Mouse (Mus musculus): ENCODE data around the gene Snta1. TPM values are rescaled to one million over a fixed set of nuclear protein-coding genes. Genes with fewer than 3 reads are reported as not detected.

The Snta1 gene
- polyA plus RNA-seq, 1 experiment from 2014 or later: 3.4 TPM

DNA sequence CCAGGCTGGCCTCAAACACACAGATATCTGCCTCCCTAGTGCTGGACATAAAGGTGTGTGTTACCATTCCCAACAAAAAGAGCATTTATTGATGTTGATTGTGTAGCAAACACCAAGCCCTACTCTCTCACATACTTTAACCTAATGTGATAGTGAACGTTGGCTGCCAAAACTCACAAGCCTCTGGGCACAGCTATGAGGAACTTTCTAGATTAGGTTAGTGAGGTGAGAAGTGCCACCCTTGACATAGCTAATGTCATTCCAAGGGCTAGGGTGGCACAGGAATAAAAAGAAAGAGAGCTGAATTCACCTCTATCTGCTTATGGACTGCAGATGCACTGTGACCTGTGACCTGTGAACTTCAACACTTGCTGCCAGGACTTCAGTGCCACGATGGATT, 11.4 kb downstream of the Snta1 start:
- no peaks in the 10 kb centered on the region for H3K4me1 ChIP-seq (ENCODE audit: control insufficient read depth, low read depth, low read length)
- no peak overlapping the region for H3K9ac ChIP-seq (ENCODE audit: low read depth, low read length)
- no peak overlapping the region for H3K4me2 ChIP-seq (ENCODE audit: low read depth, low read length)
- WGBS (ENCODE audit: insufficient replicate concordance): 54% methylated on average over 2 of the region's 2 CpGs
- no peak for ATAC-seq (ENCODE audit: low read depth)
- H3K9me3 ChIP-seq (replicated peaks; ENCODE audit: control insufficient read depth, low read length): no peaks in the 10 kb centered on the region
- H3K4me3 ChIP-seq (ENCODE audit: low read depth, low read length): no peak overlapping the region
- no peaks in the 10 kb centered on the region for H3K27me3 ChIP-seq (ENCODE audit: control insufficient read depth, insufficient read depth, low read depth, low read length)
- no peak overlapping the region for H3K27ac ChIP-seq (ENCODE audit: low read length)
- H3K36me3 ChIP-seq (ENCODE audit: control insufficient read depth, insufficient read depth): no peaks in the 10 kb centered on the region

DNA sequence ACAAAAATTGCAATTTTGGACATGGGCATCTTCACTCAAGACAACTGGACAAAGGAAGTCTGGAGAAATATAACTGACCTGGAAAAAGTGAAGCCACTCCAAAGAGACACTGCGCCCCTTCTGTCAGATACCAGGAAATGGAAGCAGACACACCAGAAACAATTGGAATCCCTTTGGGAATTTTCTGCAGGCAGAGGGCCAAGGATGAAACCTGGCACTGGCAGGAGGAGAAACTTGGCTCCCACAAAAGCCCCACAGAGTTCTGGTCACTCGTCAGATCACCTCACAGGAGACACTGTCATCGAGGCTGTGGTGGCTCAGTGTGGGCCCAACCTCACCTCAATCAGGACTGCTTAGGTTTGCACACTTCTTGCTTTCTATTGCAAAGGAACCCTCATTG, 13.3 kb downstream of the Snta1 start:
- H3K9me3 ChIP-seq (replicated peaks; ENCODE audit: control insufficient read depth, low read length): no peaks in the 10 kb centered on the region
- ATAC-seq (ENCODE audit: low read depth): no peak
- no peak overlapping the region for H3K9ac ChIP-seq (ENCODE audit: low read depth, low read length)
- no peaks in the 10 kb centered on the region for H3K36me3 ChIP-seq (ENCODE audit: control insufficient read depth, insufficient read depth)
- H3K27ac ChIP-seq (ENCODE audit: low read length): no peak overlapping the region
- WGBS (ENCODE audit: insufficient replicate concordance): 54% methylated on average over 3 of the region's 3 CpGs
- H3K27me3 ChIP-seq (ENCODE audit: control insufficient read depth, insufficient read depth, low read depth, low read length): no peaks in the 10 kb centered on the region
- peaks cover 3% of the 10 kb centered on the region; the same call in 1 of the 2 replicates for H3K4me1 ChIP-seq (ENCODE audit: control insufficient read depth, low read depth, low read length)
- H3K4me2 ChIP-seq (ENCODE audit: low read depth, low read length): no peak overlapping the region
- no peak overlapping the region for H3K4me3 ChIP-seq (ENCODE audit: low read depth, low read length)

DNA sequence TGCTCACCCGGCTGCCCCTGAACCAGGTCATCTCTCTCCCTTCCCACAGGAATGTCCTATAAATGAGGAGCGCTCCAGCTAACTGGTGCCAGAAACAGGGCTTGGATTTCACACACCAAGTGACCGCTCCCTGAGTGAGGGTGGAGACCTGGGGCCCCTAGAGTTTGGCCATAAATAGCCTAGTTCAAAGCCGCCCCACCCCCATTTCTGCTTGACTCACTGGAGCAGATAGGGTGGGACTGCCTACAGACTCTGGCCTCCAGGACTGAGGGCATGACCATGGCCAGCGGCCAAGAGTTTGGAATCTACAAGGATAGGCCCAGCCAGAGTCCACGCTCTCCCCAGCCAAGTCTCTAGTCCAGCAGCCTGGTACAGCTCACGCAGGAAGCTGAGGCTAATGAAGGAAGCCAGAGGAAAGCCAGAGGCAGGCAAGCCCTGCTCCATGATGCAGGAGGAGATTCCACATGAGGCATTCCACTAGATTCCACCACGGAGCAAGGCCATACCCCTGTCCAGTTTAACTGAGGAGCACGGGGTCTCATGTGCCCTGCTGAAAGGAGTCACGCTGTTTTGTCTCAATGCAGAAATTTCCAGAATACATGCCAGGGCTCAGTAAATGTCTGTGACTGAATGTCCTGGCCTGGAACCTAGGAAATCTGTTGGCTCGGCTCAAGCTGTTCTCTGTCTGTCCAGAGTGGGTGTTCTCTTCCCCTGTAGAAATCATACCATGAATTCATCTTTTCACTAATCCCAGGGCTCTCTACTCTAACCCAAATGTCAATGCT, 17.5 kb downstream of the Snta1 start:
- Histone ChIP-seq H3K4me3 (ENCODE audit: low read depth, low read length) (no peak overlapping the region), H3K4me2 (ENCODE audit: low read depth, low read length) (no peak overlapping the region), H3K36me3 (ENCODE audit: control insufficient read depth, insufficient read depth) (no peaks in the 10 kb centered on the region), H3K27me3 (ENCODE audit: control insufficient read depth, insufficient read depth, low read depth, low read length) (no peaks in the 10 kb centered on the region), H3K27ac (ENCODE audit: low read length) (peak overlapping the region; percentile 61), H3K9me3 (replicated peaks; ENCODE audit: control insufficient read depth, low read length) (no peaks in the 10 kb centered on the region), H3K4me1 (ENCODE audit: control insufficient read depth, low read depth, low read length) (peaks cover 3% of the 10 kb centered on the region; the same call in 1 of the 2 replicates), H3K9ac (ENCODE audit: low read depth, low read length) (no peak overlapping the region)
- ATAC-seq (ENCODE audit: low read depth): peak; percentile 91
- WGBS (ENCODE audit: insufficient replicate concordance): 59% methylated on average over 11 of the region's 11 CpGs

DNA sequence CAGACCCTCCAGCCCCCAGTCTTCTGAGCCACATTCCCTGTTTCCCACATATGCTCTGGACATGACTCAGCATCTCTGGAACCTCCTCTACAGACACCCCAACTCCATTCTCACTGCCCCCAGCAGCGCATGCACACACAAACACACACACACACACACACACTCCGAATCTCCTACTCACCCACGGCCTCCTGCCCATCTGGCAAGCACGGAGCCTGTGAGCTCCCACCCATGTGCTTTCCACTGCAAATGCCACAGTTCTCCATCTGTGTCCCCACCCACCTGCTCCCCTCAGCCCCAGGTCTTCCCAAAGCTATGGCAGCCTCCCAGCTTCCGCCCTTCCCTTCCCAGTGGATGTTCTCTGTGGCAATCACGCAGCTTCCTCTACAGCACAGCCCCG, 28.8 kb downstream of the Snta1 start:
- 62% methylated on average over 7 of the region's 7 CpGs for WGBS (ENCODE audit: insufficient replicate concordance)
- no peak for ATAC-seq (ENCODE audit: low read depth)
- no peak overlapping the region for H3K4me2 ChIP-seq (ENCODE audit: low read depth, low read length)

DNA sequence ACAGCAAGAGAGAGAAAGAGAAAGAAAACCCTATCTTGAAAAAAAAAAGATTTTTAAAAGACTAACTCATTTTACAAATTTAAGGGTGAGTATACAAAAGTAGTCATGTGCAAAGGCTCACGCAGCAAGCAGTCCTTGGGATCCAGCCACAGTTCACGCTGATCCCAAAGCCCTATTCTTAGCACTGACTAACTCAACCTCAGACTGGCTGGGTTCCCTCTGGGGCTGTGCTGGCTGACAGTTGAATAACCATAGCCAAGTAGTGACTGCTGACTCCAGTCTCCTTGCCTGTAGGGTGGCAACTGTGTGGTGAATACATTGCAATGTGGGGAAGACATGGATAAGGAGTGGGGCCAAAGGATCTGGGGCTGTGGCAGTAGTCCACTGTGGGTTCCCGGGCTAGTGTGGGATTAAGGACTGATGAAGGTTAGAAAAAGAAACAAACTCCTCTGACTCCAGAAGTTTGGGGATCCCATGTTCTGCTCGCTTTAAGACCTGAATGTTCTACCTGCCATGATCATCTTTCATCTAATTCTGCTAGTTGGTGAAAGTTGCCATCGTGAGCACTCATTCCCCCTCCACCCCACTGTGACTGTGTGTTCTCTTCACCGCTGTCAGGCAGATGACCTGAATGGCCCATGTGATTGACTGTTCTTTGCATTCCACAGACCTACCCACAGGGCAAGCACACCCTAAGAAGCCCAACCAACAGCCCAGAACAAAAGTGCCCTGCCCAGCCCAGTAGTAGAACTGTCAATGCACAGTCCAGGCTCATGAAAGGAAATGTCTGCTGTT, 32.9 kb downstream of the Snta1 start:
- Histone ChIP-seq H3K9ac (ENCODE audit: low read depth, low read length) (no peak overlapping the region), H3K36me3 (ENCODE audit: control insufficient read depth, insufficient read depth) (no peaks in the 10 kb centered on the region), H3K4me2 (ENCODE audit: low read depth, low read length) (no peak overlapping the region), H3K27ac (ENCODE audit: low read length) (no peak overlapping the region), H3K9me3 (replicated peaks; ENCODE audit: control insufficient read depth, low read length) (no peaks in the 10 kb centered on the region), H3K27me3 (ENCODE audit: control insufficient read depth, insufficient read depth, low read depth, low read length) (no peaks in the 10 kb centered on the region), H3K4me1 (ENCODE audit: control insufficient read depth, low read depth, low read length) (peaks cover 5% of the 10 kb centered on the region), H3K4me3 (ENCODE audit: low read depth, low read length) (no peak overlapping the region)
- WGBS (ENCODE audit: insufficient replicate concordance): 77% methylated on average over 6 of the region's 6 CpGs
- no peak for ATAC-seq (ENCODE audit: low read depth)

More for the DNA sequence above, 28.8 kb downstream of the Snta1 start:
- Histone ChIP-seq H3K27ac (ENCODE audit: low read length) (no peak overlapping the region), H3K9me3 (replicated peaks; ENCODE audit: control insufficient read depth, low read length) (no peaks in the 10 kb centered on the region), H3K27me3 (ENCODE audit: control insufficient read depth, insufficient read depth, low read depth, low read length) (no peaks in the 10 kb centered on the region), H3K36me3 (ENCODE audit: control insufficient read depth, insufficient read depth) (no peaks in the 10 kb centered on the region), H3K4me3 (ENCODE audit: low read depth, low read length) (no peak overlapping the region), H3K4me1 (ENCODE audit: control insufficient read depth, low read depth, low read length) (no peaks in the 10 kb centered on the region), H3K9ac (ENCODE audit: low read depth, low read length) (no peak overlapping the region)

DNA sequence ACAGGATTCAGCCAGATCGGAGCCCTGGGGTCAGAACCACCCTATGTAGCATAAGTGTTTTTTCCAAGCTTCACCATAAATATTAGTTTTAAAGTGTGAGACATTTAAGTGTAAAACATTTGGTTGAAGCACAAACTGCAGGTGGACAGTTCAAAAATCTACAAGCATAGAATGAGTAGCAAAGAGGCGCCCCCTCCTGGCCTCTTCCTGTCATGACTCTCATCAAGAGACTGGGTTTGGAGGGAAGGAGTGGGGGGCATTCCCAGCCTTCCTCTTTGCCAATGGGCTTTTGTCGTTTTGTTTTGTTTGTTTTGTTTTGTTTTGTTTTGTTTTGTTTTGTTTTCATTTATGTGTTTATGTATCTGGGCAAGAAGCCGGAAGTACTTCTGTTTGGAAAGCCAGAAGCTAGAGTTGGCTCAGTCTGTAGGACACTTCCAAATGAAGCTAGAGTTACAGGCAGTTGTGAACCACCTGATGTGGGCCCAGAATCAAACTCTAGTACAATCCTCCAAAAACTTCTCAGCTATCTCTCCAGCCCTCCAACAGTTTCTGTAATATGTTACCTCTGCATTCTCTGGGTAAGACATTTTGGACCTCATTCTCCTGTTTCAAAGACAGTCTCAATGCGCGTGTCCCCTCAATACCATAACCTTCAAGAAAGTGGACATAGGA, 33.8 kb downstream of the Snta1 start:
- Histone ChIP-seq H3K4me3 (ENCODE audit: low read depth, low read length) (no peak overlapping the region), H3K9ac (ENCODE audit: low read depth, low read length) (no peak overlapping the region), H3K27ac (ENCODE audit: low read length) (no peak overlapping the region), H3K4me2 (ENCODE audit: low read depth, low read length) (no peak overlapping the region), H3K9me3 (replicated peaks; ENCODE audit: control insufficient read depth, low read length) (no peaks in the 10 kb centered on the region), H3K4me1 (ENCODE audit: control insufficient read depth, low read depth, low read length) (peaks cover 5% of the 10 kb centered on the region), H3K27me3 (ENCODE audit: control insufficient read depth, insufficient read depth, low read depth, low read length) (no peaks in the 10 kb centered on the region), H3K36me3 (ENCODE audit: control insufficient read depth, insufficient read depth) (no peaks in the 10 kb centered on the region)
- ATAC-seq (ENCODE audit: low read depth): no peak
- 51% methylated on average over 6 of the region's 6 CpGs for WGBS (ENCODE audit: insufficient replicate concordance)

DNA sequence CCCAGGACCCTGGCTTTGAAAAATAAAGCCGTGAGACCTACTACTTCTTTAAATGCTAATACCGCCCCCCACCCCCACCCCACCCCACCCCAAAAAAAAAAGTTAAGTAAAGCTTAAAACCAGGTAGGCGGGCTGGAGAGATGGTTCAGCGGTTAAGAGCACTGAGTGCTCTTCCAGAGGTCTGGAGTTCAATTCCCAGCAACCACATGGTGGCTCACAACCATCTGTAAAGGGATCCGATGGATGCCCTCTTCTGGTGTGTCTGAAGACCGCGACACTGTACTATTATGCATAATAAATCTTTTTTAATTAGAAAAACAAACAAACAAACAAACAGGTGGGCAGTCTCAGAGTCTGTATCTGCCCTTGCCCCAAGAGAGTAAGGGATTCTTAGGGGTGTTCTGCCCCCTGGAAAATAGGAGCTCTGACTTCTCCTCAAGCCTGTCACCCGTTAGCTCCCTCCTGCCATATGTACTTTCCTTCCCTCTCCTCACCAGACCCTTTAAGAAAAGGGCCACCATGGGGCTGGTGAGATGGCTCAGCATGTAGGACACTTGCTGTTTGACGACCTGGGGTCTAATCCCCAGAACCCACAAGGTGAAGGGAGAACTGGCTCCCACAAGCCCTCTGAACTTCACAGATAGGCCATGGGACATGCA, 34.9 kb downstream of the Snta1 start, which contains the start of gene Cdk5rap1:
TSS of gene Cdk5rap1 (minus strand) at position 169 of the 659 bp plus-strand sequence.
- peak within 1 kb of the TSS; percentile 97 for H3K9ac ChIP-seq (ENCODE audit: low read depth, low read length)
- H3K4me2 ChIP-seq (ENCODE audit: low read depth, low read length): peak within 1 kb of the TSS; percentile 76
- H3K27me3 ChIP-seq (ENCODE audit: control insufficient read depth, insufficient read depth, low read depth, low read length): no peaks in the 10 kb centered on the region
- no peaks in the 10 kb centered on the region for H3K36me3 ChIP-seq (ENCODE audit: control insufficient read depth, insufficient read depth)
- 14% methylated on average over 9 of the region's 9 CpGs for WGBS (ENCODE audit: insufficient replicate concordance)
- H3K9me3 ChIP-seq (replicated peaks; ENCODE audit: control insufficient read depth, low read length): no peaks in the 10 kb centered on the region
- H3K4me1 ChIP-seq (ENCODE audit: control insufficient read depth, low read depth, low read length): peaks cover 5% of the 10 kb centered on the region
- peak within 1 kb of the TSS; percentile 90 for H3K27ac ChIP-seq (ENCODE audit: low read length)
- peak; percentile 9; the same call in 1 of the 2 replicates for ATAC-seq (ENCODE audit: low read depth)
- peak within 1 kb of the TSS; percentile 89 for H3K4me3 ChIP-seq (ENCODE audit: low read depth, low read length)

DNA sequence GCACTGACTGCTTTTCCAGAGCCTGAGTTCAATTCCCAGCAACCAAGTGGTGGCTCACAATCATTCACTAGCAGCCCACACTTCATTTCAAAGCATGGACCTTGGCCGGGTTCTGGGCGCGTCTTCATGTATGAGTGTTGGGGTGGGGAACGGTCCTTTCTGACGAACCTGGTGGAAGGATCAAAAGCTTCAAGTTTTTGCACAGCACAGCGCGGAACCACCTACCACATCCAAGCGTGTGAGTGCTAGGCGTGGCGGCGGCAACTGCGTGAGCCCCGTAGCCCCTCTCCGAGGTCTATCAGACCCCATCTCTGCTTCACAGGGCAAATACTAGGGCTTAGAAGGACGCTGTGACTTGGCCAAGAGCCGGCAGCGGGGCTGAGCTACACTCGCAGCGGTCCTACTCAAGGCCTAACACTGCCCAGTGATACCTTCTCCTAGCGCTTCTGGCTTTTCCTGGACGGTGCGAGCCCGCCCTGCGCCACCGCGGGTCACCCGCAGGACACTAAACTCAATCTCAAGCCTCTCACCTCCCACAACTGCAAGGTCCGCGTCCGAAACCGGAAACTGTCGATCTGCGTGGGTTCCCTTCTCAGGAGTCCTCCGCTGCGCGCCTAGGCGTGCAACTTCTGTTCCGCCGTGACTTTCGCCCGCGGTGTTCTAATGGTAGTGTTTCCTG, 35.6 kb downstream of the Snta1 start:
- Histone ChIP-seq H3K27me3 (ENCODE audit: control insufficient read depth, insufficient read depth, low read depth, low read length) (no peaks in the 10 kb centered on the region), H3K4me3 (ENCODE audit: low read depth, low read length) (peak overlapping the region; percentile 89), H3K36me3 (ENCODE audit: control insufficient read depth, insufficient read depth) (no peaks in the 10 kb centered on the region), H3K9me3 (replicated peaks; ENCODE audit: control insufficient read depth, low read length) (no peaks in the 10 kb centered on the region), H3K27ac (ENCODE audit: low read length) (peak overlapping the region; percentile 90), H3K4me2 (ENCODE audit: low read depth, low read length) (peak overlapping the region; percentile 76), H3K9ac (ENCODE audit: low read depth, low read length) (peak overlapping the region; percentile 97), H3K4me1 (ENCODE audit: control insufficient read depth, low read depth, low read length) (peaks cover 5% of the 10 kb centered on the region)
- under 1% methylated on average over 42 of the region's 42 CpGs for WGBS (ENCODE audit: insufficient replicate concordance)
- ATAC-seq (ENCODE audit: low read depth): peak; percentile 92
